Mouse (Mus musculus): ENCODE measurements around the gene Spef1. TPM values are rescaled to one million over a fixed set of nuclear protein-coding genes. Genes with fewer than 3 reads are reported as not detected.
A peak's percentile ranks its signal among the peaks of the same experiment; 100 is the strongest.

Gene Spef1
- polyA plus RNA-seq, 1 experiment from 2014 or later = 1.9 TPM

DNA sequence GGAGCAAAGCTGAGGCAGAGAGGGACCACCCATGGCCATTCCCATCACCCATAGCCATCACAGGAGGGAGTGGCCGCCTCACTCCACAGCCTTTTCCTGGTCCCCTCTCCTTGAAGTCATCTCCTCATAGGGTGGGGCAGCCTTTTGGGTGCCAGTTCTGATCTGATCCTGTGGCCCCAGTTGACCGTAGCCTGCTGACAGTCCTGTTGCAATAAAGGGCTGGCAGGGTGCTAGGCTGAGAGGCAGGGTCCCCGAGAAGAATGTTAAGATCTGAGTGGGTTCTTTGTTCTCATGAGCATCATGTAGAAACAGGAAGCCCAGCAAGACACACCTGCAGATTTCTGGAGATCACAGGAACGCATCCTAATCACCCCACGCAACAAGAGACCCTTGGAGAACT is 58.9 kb downstream of the Spef1 start:
- Histone ChIP-seq H3K36me3 (no peaks in the 10 kb centered on the region), H3K4me3 (peak overlapping the region; percentile 63), H3K27me3 (no peaks in the 10 kb centered on the region), H3K9me3 (replicated peaks) (no peaks in the 10 kb centered on the region), H3K27ac (no peak overlapping the region), H3K4me1 (replicated peaks) (peaks cover 20% of the 10 kb centered on the region), H3K4me2 (peak overlapping the region; percentile 86), H3K9ac (peak overlapping the region; percentile 73)
- WGBS = 82% methylated on average over 5 of the region's 5 CpGs
- no peak for ATAC-seq (replicated peaks; ENCODE audit: insufficient number of reproducible peaks, insufficient read depth, low FRiP score, low read depth)

DNA sequence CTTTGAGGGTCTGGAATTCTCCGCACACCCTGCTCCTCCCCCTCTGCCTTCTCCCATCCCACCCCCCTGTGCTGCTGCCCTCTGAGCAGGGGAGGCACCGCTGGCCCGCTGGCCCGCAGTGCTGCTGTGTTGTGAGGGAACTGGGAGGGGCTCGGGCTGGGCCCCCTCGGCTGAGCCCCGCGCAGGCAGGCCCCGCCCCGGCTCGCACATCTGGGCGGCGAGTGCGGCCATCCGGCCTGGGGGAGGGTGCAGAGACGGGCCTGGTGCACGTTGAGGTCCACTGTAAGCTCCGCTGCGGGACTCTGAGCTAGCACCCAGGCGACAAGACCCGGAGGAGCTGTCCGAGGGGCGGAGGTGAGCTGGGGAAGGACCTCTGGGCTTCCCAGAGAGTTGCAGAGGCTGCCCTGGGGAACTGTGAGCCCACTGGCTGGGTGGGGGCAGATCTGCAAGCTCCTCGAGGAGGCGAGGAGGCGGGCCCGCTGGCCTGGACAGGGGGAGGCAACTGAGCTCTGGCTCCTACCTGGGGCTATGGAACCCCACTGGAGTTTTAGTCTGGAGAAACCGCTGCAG is 59.8 kb downstream of the Spef1 start, which contains the start of gene Hspa12b:
Hspa12b (plus strand) TSS at position 120 of the 570 bp plus-strand sequence.
- Histone ChIP-seq H3K27ac (peak within 1 kb of the TSS; percentile 76), H3K9me3 (replicated peaks) (no peaks in the 10 kb centered on the region), H3K4me3 (peak within 1 kb of the TSS; percentile 63), H3K4me2 (peak within 1 kb of the TSS; percentile 86), H3K36me3 (no peaks in the 10 kb centered on the region), H3K4me1 (replicated peaks) (peaks cover 18% of the 10 kb centered on the region), H3K27me3 (no peaks in the 10 kb centered on the region), H3K9ac (peak within 1 kb of the TSS; percentile 73)
- peak; percentile 91 for ATAC-seq (replicated peaks; ENCODE audit: insufficient number of reproducible peaks, insufficient read depth, low FRiP score, low read depth)
- WGBS = 2% methylated on average over 28 of the region's 28 CpGs

DNA sequence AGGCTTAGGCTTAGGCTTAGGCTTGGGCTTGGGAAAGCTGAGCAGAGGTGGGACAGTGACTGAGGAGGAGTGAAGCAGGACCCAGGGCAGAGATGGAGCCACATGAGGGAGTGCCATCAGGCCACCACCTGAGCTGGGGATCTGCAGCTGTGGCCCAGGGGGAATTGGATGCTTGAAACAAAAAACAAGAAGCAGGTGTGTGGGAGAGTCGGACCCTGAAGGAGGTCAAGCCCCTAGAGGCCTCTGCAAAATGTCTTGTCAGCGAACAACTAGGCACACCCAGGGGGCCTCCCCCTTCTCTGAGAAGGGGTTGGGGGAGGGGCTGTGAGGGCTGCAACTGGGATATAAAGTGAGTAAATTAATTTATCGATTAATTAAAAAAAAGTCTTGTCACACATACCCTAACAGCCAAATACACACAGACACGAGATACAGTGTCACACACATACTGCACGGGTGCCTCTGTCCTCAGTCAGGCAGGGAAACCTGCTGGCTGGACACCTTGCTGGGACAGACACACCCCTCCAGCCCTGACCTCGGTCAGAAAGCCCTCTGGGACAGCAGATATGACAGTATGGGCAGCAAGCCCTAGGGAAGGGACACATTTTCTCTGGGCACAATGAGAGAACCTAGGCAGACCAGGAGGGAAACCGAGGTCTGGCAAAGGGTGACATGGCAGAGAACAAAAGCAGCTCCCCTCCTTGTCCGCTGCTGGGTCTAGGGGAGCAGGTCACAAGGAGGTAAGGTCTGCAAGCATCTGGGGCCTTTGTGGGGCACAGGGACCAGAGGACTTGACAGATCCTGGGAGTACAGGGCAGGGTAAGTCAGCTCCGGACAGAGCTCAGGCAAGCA is 60.9 kb downstream of the Spef1 start:
- peak overlapping the region; percentile 86; the same call in 1 of the 2 replicates for H3K4me2 ChIP-seq
- no peak overlapping the region for H3K4me3 ChIP-seq
- H3K27me3 ChIP-seq = no peaks in the 10 kb centered on the region
- no peak for ATAC-seq (replicated peaks; ENCODE audit: insufficient number of reproducible peaks, insufficient read depth, low FRiP score, low read depth)
- H3K36me3 ChIP-seq = no peaks in the 10 kb centered on the region
- no peak overlapping the region; the same call in 1 of the 2 replicates for H3K27ac ChIP-seq
- no peak overlapping the region; the same call in 1 of the 2 replicates for H3K9ac ChIP-seq
- H3K4me1 ChIP-seq (replicated peaks) = peaks cover 18% of the 10 kb centered on the region
- H3K9me3 ChIP-seq (replicated peaks) = no peaks in the 10 kb centered on the region
- 62% methylated on average over 9 of the region's 9 CpGs for WGBS

GRCm38 (mm10) chr2:131125157-131125963 is 61.7 kb downstream of the Spef1 start:
- no peaks in the 10 kb centered on the region for H3K36me3 ChIP-seq
- no peaks in the 10 kb centered on the region for H3K27me3 ChIP-seq
- no peak overlapping the region for H3K4me2 ChIP-seq
- H3K4me1 ChIP-seq (replicated peaks) = peaks cover 18% of the 10 kb centered on the region
- 89% methylated on average over 9 of the region's 9 CpGs for WGBS
- no peak overlapping the region for H3K9ac ChIP-seq
- H3K9me3 ChIP-seq (replicated peaks) = no peaks in the 10 kb centered on the region
- H3K27ac ChIP-seq = no peak overlapping the region
- no peak overlapping the region for H3K4me3 ChIP-seq
- ATAC-seq (replicated peaks; ENCODE audit: insufficient number of reproducible peaks, insufficient read depth, low FRiP score, low read depth) = no peak

DNA sequence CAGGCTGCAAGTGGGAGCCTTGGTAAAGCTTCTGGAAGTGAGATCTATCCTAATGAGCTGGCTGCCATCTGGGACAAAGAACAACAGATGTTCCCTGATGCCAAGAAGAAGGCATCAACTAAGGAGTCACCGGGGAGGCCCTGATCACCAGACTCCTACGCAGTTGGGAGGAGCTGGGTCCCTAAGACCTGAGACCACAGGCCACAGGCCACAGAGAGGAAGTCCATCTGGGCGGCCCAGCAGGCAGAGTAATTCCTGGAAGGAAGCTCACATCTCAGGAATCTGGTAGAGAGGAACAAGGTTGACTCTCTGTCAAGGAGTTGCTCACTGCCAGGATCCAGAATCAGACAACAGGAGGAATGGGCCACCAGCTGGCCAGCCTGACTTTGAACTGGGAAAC is 62.9 kb downstream of the Spef1 start:
- no peak overlapping the region for H3K4me3 ChIP-seq
- no peaks in the 10 kb centered on the region for H3K36me3 ChIP-seq
- no peak for ATAC-seq (replicated peaks; ENCODE audit: insufficient number of reproducible peaks, insufficient read depth, low FRiP score, low read depth)
- 49% methylated on average over 3 of the region's 3 CpGs for WGBS
- peaks cover 18% of the 10 kb centered on the region for H3K4me1 ChIP-seq (replicated peaks)
- no peak overlapping the region for H3K9ac ChIP-seq
- H3K27me3 ChIP-seq = no peaks in the 10 kb centered on the region
- H3K4me2 ChIP-seq = no peak overlapping the region
- H3K9me3 ChIP-seq (replicated peaks) = no peaks in the 10 kb centered on the region
- peak overlapping the region; percentile 56; the same call in 1 of the 2 replicates for H3K27ac ChIP-seq

Other genes with a start within 250 kb of the Spef1 start
- gene Gfra4, start 144.2 kb downstream of the Spef1 start, polyA plus RNA-seq (2015; fragmentation: Nextera tagmentation; extraction: Ambion mirVana) = 2.8 and 4.7 TPM in 2 replicates
- 13.5 and 16.5 TPM in 2 replicates for gene Adam33, start 123.5 kb downstream of the Spef1 start, polyA plus RNA-seq (2015; fragmentation: Nextera tagmentation; extraction: Ambion mirVana)
- 0.43 and 0.61 TPM in 2 replicates for gene Siglec1, start 100.5 kb downstream of the Spef1 start, polyA plus RNA-seq (2015; fragmentation: Nextera tagmentation; extraction: Ambion mirVana)
- 10.0 and 11.4 TPM in 2 replicates for gene Hspa12b, start 60.0 kb downstream of the Spef1 start, polyA plus RNA-seq (2015; fragmentation: Nextera tagmentation; extraction: Ambion mirVana)
- not detected in 2 replicates for gene Gm11037, start 53.8 kb downstream of the Spef1 start, polyA plus RNA-seq (2015; fragmentation: Nextera tagmentation; extraction: Ambion mirVana)
- 59.5 and 71.3 TPM in 2 replicates for gene 1700037H04Rik, start 27.2 kb downstream of the Spef1 start, polyA plus RNA-seq (2015; fragmentation: Nextera tagmentation; extraction: Ambion mirVana)
- gene Cenpb, start 7.2 kb downstream of the Spef1 start, polyA plus RNA-seq (2015; fragmentation: Nextera tagmentation; extraction: Ambion mirVana) = 7.5 and 10.7 TPM in 2 replicates
- gene Cdc25b, start 333 bp downstream of the Spef1 start, polyA plus RNA-seq (2015; fragmentation: Nextera tagmentation; extraction: Ambion mirVana) = 49.9 and 61.4 TPM in 2 replicates
- gene Ap5s1, start 19.8 kb upstream of the Spef1 start, polyA plus RNA-seq (2015; fragmentation: Nextera tagmentation; extraction: Ambion mirVana) = 35.5 and 40.2 TPM in 2 replicates
- 21.9 and 26.0 TPM in 2 replicates for gene Mavs, start 46.8 kb upstream of the Spef1 start, polyA plus RNA-seq (2015; fragmentation: Nextera tagmentation; extraction: Ambion mirVana)
- 24.2 and 24.4 TPM in 2 replicates for gene Pank2, start 75.2 kb upstream of the Spef1 start, polyA plus RNA-seq (2015; fragmentation: Nextera tagmentation; extraction: Ambion mirVana)
- 2.0 and 2.3 TPM in 2 replicates for gene Rnf24, start 165.6 kb upstream of the Spef1 start, polyA plus RNA-seq (2015; fragmentation: Nextera tagmentation; extraction: Ambion mirVana)